Mouse (Mus musculus): ENCODE results near the gene Ptprd. TPM values are rescaled to one million over a fixed set of nuclear protein-coding genes. Genes with fewer than 3 reads are reported as not detected.
A peak's percentile ranks its signal among the peaks of the same experiment; 100 is the strongest.

Gene Ptprd
- polyA plus RNA-seq, 1 experiment from 2014 or later: 145 TPM

- WGBS: 55% methylated on average over 1 of the region's 1 CpGs
These were observed 134.7 kb downstream of the Ptprd start for GRCm38 (mm10) chr4:78077087-78077486.

GRCm38 (mm10) chr4:78038401-78038800, 173.4 kb downstream of the Ptprd start:
- no peaks in the 10 kb centered on the region for H3K4me1 ChIP-seq (ENCODE audit: control insufficient read depth, insufficient read depth, low read length)
- no peak for ATAC-seq (ENCODE audit: low read depth)

More at GRCm38 (mm10) chr4:78077087-78077486, 134.7 kb downstream of the Ptprd start:
- H3K27me3 ChIP-seq (ENCODE audit: control insufficient read depth, insufficient read depth, low read length): no peaks in the 10 kb centered on the region
- no peak overlapping the region for H3K4me2 ChIP-seq (ENCODE audit: low read depth, low read length)
- H3K9me3 ChIP-seq (ENCODE audit: control insufficient read depth, low read length): no peaks in the 10 kb centered on the region
- no peak overlapping the region for H3K4me3 ChIP-seq (ENCODE audit: low read depth, low read length)
- H3K36me3 ChIP-seq (ENCODE audit: control insufficient read depth, insufficient read depth, low read length): no peaks in the 10 kb centered on the region
- ATAC-seq (ENCODE audit: low read depth): no peak
- H3K27ac ChIP-seq (ENCODE audit: low read depth, low read length): no peak overlapping the region
- H3K9ac ChIP-seq (replicated peaks; ENCODE audit: low read depth, low read length): no peak overlapping the region
- H3K4me1 ChIP-seq (ENCODE audit: control insufficient read depth, insufficient read depth, low read length): no peaks in the 10 kb centered on the region

GRCm38 (mm10) chr4:78002065-78002464, 209.7 kb downstream of the Ptprd start:
- Histone ChIP-seq H3K9ac (replicated peaks; ENCODE audit: low read depth, low read length) (no peak overlapping the region), H3K4me2 (ENCODE audit: low read depth, low read length) (no peak overlapping the region), H3K9me3 (ENCODE audit: control insufficient read depth, low read length) (no peaks in the 10 kb centered on the region), H3K36me3 (ENCODE audit: control insufficient read depth, insufficient read depth, low read length) (no peaks in the 10 kb centered on the region), H3K27ac (ENCODE audit: low read depth, low read length) (no peak overlapping the region), H3K4me3 (ENCODE audit: low read depth, low read length) (no peak overlapping the region), H3K27me3 (ENCODE audit: control insufficient read depth, insufficient read depth, low read length) (no peaks in the 10 kb centered on the region), H3K4me1 (ENCODE audit: control insufficient read depth, insufficient read depth, low read length) (no peaks in the 10 kb centered on the region)
- WGBS: 20% methylated on average over 1 of the region's 1 CpGs
- peak; percentile 75 for ATAC-seq (ENCODE audit: low read depth)

More at GRCm38 (mm10) chr4:78038401-78038800, 173.4 kb downstream of the Ptprd start:
- Histone ChIP-seq H3K4me3 (ENCODE audit: low read depth, low read length) (no peak overlapping the region), H3K27ac (ENCODE audit: low read depth, low read length) (no peak overlapping the region), H3K27me3 (ENCODE audit: control insufficient read depth, insufficient read depth, low read length) (no peaks in the 10 kb centered on the region), H3K36me3 (ENCODE audit: control insufficient read depth, insufficient read depth, low read length) (no peaks in the 10 kb centered on the region), H3K9me3 (ENCODE audit: control insufficient read depth, low read length) (no peaks in the 10 kb centered on the region), H3K9ac (replicated peaks; ENCODE audit: low read depth, low read length) (no peak overlapping the region), H3K4me2 (ENCODE audit: low read depth, low read length) (no peak overlapping the region)
- 79% methylated on average over 5 of the region's 5 CpGs for WGBS

- 76% methylated on average over 4 of the region's 4 CpGs for WGBS
- ATAC-seq (ENCODE audit: low read depth): no peak
- Histone ChIP-seq H3K27me3 (ENCODE audit: control insufficient read depth, insufficient read depth, low read length) (no peaks in the 10 kb centered on the region), H3K4me2 (ENCODE audit: low read depth, low read length) (no peak overlapping the region), H3K9me3 (ENCODE audit: control insufficient read depth, low read length) (no peaks in the 10 kb centered on the region), H3K27ac (ENCODE audit: low read depth, low read length) (no peak overlapping the region), H3K9ac (replicated peaks; ENCODE audit: low read depth, low read length) (no peak overlapping the region), H3K4me1 (ENCODE audit: control insufficient read depth, insufficient read depth, low read length) (no peaks in the 10 kb centered on the region), H3K4me3 (ENCODE audit: low read depth, low read length) (no peak overlapping the region), H3K36me3 (ENCODE audit: control insufficient read depth, insufficient read depth, low read length) (no peaks in the 10 kb centered on the region)
These were observed 219.1 kb downstream of the Ptprd start for GRCm38 (mm10) chr4:77992709-77993108.

- no peak overlapping the region for H3K4me3 ChIP-seq (ENCODE audit: low read depth, low read length)
- no peak overlapping the region for H3K27ac ChIP-seq (ENCODE audit: low read depth, low read length)
- WGBS: 78% methylated on average over 4 of the region's 4 CpGs
- H3K9me3 ChIP-seq (ENCODE audit: control insufficient read depth, low read length): no peaks in the 10 kb centered on the region
- no peak for ATAC-seq (ENCODE audit: low read depth)
- no peaks in the 10 kb centered on the region for H3K27me3 ChIP-seq (ENCODE audit: control insufficient read depth, insufficient read depth, low read length)
- no peak overlapping the region for H3K9ac ChIP-seq (replicated peaks; ENCODE audit: low read depth, low read length)
- no peaks in the 10 kb centered on the region for H3K36me3 ChIP-seq (ENCODE audit: control insufficient read depth, insufficient read depth, low read length)
- H3K4me1 ChIP-seq (ENCODE audit: control insufficient read depth, insufficient read depth, low read length): no peaks in the 10 kb centered on the region
- no peak overlapping the region for H3K4me2 ChIP-seq (ENCODE audit: low read depth, low read length)
These were observed 229.7 kb downstream of the Ptprd start for GRCm38 (mm10) chr4:77982094-77982493.

GRCm38 (mm10) chr4:77961711-77962110, 250.1 kb downstream of the Ptprd start:
- H3K9ac ChIP-seq (replicated peaks; ENCODE audit: low read depth, low read length): no peak overlapping the region
- no peak overlapping the region for H3K27ac ChIP-seq (ENCODE audit: low read depth, low read length)
- H3K36me3 ChIP-seq (ENCODE audit: control insufficient read depth, insufficient read depth, low read length): no peaks in the 10 kb centered on the region
- no peaks in the 10 kb centered on the region for H3K4me1 ChIP-seq (ENCODE audit: control insufficient read depth, insufficient read depth, low read length)
- WGBS: 20% methylated on average over 2 of the region's 2 CpGs
- H3K4me3 ChIP-seq (ENCODE audit: low read depth, low read length): no peak overlapping the region
- no peak overlapping the region for H3K4me2 ChIP-seq (ENCODE audit: low read depth, low read length)
- H3K27me3 ChIP-seq (ENCODE audit: control insufficient read depth, insufficient read depth, low read length): no peaks in the 10 kb centered on the region
- no peaks in the 10 kb centered on the region for H3K9me3 ChIP-seq (ENCODE audit: control insufficient read depth, low read length)
- ATAC-seq (ENCODE audit: low read depth): peak; percentile 28; the same call in 1 of the 2 replicates

- Histone ChIP-seq H3K4me3 (ENCODE audit: low read depth, low read length) (no peak overlapping the region), H3K36me3 (ENCODE audit: control insufficient read depth, insufficient read depth, low read length) (no peaks in the 10 kb centered on the region), H3K27ac (ENCODE audit: low read depth, low read length) (no peak overlapping the region), H3K9ac (replicated peaks; ENCODE audit: low read depth, low read length) (no peak overlapping the region), H3K4me1 (ENCODE audit: control insufficient read depth, insufficient read depth, low read length) (no peaks in the 10 kb centered on the region), H3K27me3 (ENCODE audit: control insufficient read depth, insufficient read depth, low read length) (no peaks in the 10 kb centered on the region), H3K4me2 (ENCODE audit: low read depth, low read length) (no peak overlapping the region), H3K9me3 (ENCODE audit: control insufficient read depth, low read length) (no peaks in the 10 kb centered on the region)
- no peak for ATAC-seq (ENCODE audit: low read depth)
- WGBS: 83% methylated on average over 4 of the region's 4 CpGs
These were observed 322.3 kb downstream of the Ptprd start for GRCm38 (mm10) chr4:77889489-77889888.

- no peaks in the 10 kb centered on the region for H3K36me3 ChIP-seq (ENCODE audit: control insufficient read depth, insufficient read depth, low read length)
- H3K4me1 ChIP-seq (ENCODE audit: control insufficient read depth, insufficient read depth, low read length): no peaks in the 10 kb centered on the region
- no peak overlapping the region for H3K9ac ChIP-seq (replicated peaks; ENCODE audit: low read depth, low read length)
- H3K27me3 ChIP-seq (ENCODE audit: control insufficient read depth, insufficient read depth, low read length): no peaks in the 10 kb centered on the region
- H3K27ac ChIP-seq (ENCODE audit: low read depth, low read length): no peak overlapping the region
- H3K9me3 ChIP-seq (ENCODE audit: control insufficient read depth, low read length): no peaks in the 10 kb centered on the region
- 36% methylated on average over 2 of the region's 2 CpGs for WGBS
- H3K4me2 ChIP-seq (ENCODE audit: low read depth, low read length): no peak overlapping the region
- ATAC-seq (ENCODE audit: low read depth): no peak
- no peak overlapping the region for H3K4me3 ChIP-seq (ENCODE audit: low read depth, low read length)
These were observed 331.5 kb downstream of the Ptprd start for GRCm38 (mm10) chr4:77880213-77880612.

GRCm38 (mm10) chr4:77861269-77861668, 350.5 kb downstream of the Ptprd start:
- 67% methylated on average over 5 of the region's 5 CpGs for WGBS
- H3K4me1 ChIP-seq (ENCODE audit: control insufficient read depth, insufficient read depth, low read length): no peaks in the 10 kb centered on the region
- H3K4me3 ChIP-seq (ENCODE audit: low read depth, low read length): no peak overlapping the region
- H3K9me3 ChIP-seq (ENCODE audit: control insufficient read depth, low read length): no peaks in the 10 kb centered on the region
- H3K36me3 ChIP-seq (ENCODE audit: control insufficient read depth, insufficient read depth, low read length): no peaks in the 10 kb centered on the region
- no peak overlapping the region for H3K4me2 ChIP-seq (ENCODE audit: low read depth, low read length)
- H3K27me3 ChIP-seq (ENCODE audit: control insufficient read depth, insufficient read depth, low read length): no peaks in the 10 kb centered on the region
- no peak overlapping the region for H3K9ac ChIP-seq (replicated peaks; ENCODE audit: low read depth, low read length)
- no peak for ATAC-seq (ENCODE audit: low read depth)
- no peak overlapping the region for H3K27ac ChIP-seq (ENCODE audit: low read depth, low read length)

Measured in neural tube, embryonic 14.5 days (tissue).